Mouse (Mus musculus) testis, adult 2 months (tissue): ENCODE measurements at regions not wholly inside any gene's neighbourhood (a gene's known extent, or its start where the extent isn't known, plus 50 kb on each side); places are given as distances from the start of the nearest gene placed in this dataset.

ENCODE experiments used
- CTCF ChIP-seq: fragments of 200-500 bp; IDR thresholded peaks from 2 replicates; pipeline ENCODE4 v1.5.1; 2012; ENCODE audit warnings: low read depth, mild to moderate bottlenecking, inconsistent platforms, low read length, moderate library complexity; ENCODE audit not compliant: control insufficient read depth, insufficient read depth, insufficient replicate concordance
- POLR2A ChIP-seq: fragments of 200-500 bp; IDR thresholded peaks from 2 replicates; pipeline ENCODE4 v1.6.1; 2012; ENCODE audit warnings: low read depth, mild to moderate bottlenecking, inconsistent platforms, low read length, moderate library complexity; ENCODE audit not compliant: control insufficient read depth

GRCm38 (mm10) chr14:120626223-120626935 lies 148.1 kb downstream of the Rap2a start:
- TF ChIP-seq CTCF (no peak), POLR2A (no peak)
